ENCODE assay signal across 12 mouse cellular contexts in genomic region chr16:20095966-20096365, GRCm38 (mm10). TPM values are rescaled to one million over a fixed set of nuclear protein-coding genes. Genes with fewer than 3 reads are reported as not detected.
DNase-seq lines count a peak whose midpoint lies in the region; ATAC-seq and TF ChIP-seq lines count a peak whose summit lies in the region.
"Had no signal": no experiment of that assay in that cellular context is flagged by ENCODE, and none has a peak within 500 bp of the region (broad histone marks: within the 10 kb centered on the region; RNA-seq: fewer than 3 reads in every experiment).

No protein-coding gene starts in this region.

- TF ChIP-seq CTCF in heart, adult 2 months (IDR thresholded peaks at IDR 0.05) = peak; percentile 69
- TF ChIP-seq CTCF in lung, postnatal 0 days (IDR thresholded peaks at IDR 0.05) = peak; percentile 67
- peak; percentile 15; the same call in 1 of the 2 replicates for TF ChIP-seq CTCF in small intestine, adult 2 months (IDR thresholded peaks at IDR 0.05; ENCODE audit: extremely low read depth, insufficient read length, insufficient replicate concordance, low read depth, low read length)

- TF ChIP-seq POLR2A in heart, adult 2 months (IDR thresholded peaks at IDR 0.05; ENCODE audit: insufficient read depth, low read depth, low read length) = no peak
- no peak for TF ChIP-seq POLR2A in small intestine, adult 2 months (IDR thresholded peaks at IDR 0.05; ENCODE audit: low read depth, low read length)

- H3K27me3 ChIP-seq in heart, adult 2 months (ENCODE audit: control insufficient read depth, insufficient read depth, low read length) = no peaks in the 10 kb centered on the region
- H3K27me3 ChIP-seq in heart, embryonic 12.5 days (replicated peaks) = no peaks in the 10 kb centered on the region
- no peaks in the 10 kb centered on the region for H3K27me3 ChIP-seq in lung, postnatal 0 days (replicated peaks; ENCODE audit: insufficient read depth, low read length)
- no peaks in the 10 kb centered on the region for H3K27me3 ChIP-seq in small intestine, adult 2 months (ENCODE audit: control insufficient read depth, insufficient read depth, low read length)
- H3K27me3 ChIP-seq: forebrain, embryonic 12.5 days; neural tube, embryonic 12.5 days had no signal

- no peak for ATAC-seq in heart, embryonic 12.5 days (ENCODE audit: insufficient number of reproducible peaks, low FRiP score)
- no peak for ATAC-seq in lung, postnatal 0 days

- no peak for DNase-seq in heart, adult 2 months
- no peak for DNase-seq in lung, postnatal 0 days (ENCODE audit: low spot score)
- no peak for DNase-seq in lung, adult 18-20 months
- peak; percentile 25 for DNase-seq in NIH3T3 (ENCODE audit: low read depth)
- no peak for DNase-seq in c-Kit-positive CD71-positive TER-119-positive erythroid progenitor cells, embryonic 14.5 days (ENCODE audit: low spot score)
- DNase-seq in adrenal gland, postnatal 14 days = no peak
- DNase-seq: cerebellum, adult 8-10 months had no signal

- H3K79me2 ChIP-seq in heart, adult 2 months (replicated peaks; ENCODE audit: control insufficient read depth, insufficient read depth, low read length) = 0 out of 2 replicates have a peak, but pooled peaks cover 2% of the 10 kb centered on the region

- peaks cover 6% of the 10 kb centered on the region for H3K4me1 ChIP-seq in heart, adult 2 months (ENCODE audit: control insufficient read depth, insufficient read depth, low read length)
- H3K4me1 ChIP-seq in heart, embryonic 12.5 days (replicated peaks) = peaks cover 4% of the 10 kb centered on the region
- no peaks in the 10 kb centered on the region for H3K4me1 ChIP-seq in lung, postnatal 0 days (ENCODE audit: insufficient read depth, low read depth, low read length)
- no peaks in the 10 kb centered on the region for H3K4me1 ChIP-seq in small intestine, adult 2 months (ENCODE audit: control insufficient read depth, insufficient read depth, insufficient read length, low read length)
- H3K4me1 ChIP-seq: forebrain, embryonic 12.5 days had no signal

- no peak overlapping the region for H3K4me2 ChIP-seq in heart, embryonic 12.5 days
- no peak overlapping the region for H3K4me2 ChIP-seq in lung, postnatal 0 days (replicated peaks; ENCODE audit: low read depth, low read length)
- H3K4me2 ChIP-seq: forebrain, embryonic 12.5 days; hindbrain, embryonic 14.5 days; neural tube, embryonic 12.5 days had no signal

- TF ChIP-seq EP300 in heart, adult 2 months (IDR thresholded peaks at IDR 0.05; ENCODE audit: insufficient read depth, low read depth, low read length) = no peak
- TF ChIP-seq EP300 in lung, postnatal 0 days (IDR thresholded peaks at IDR 0.05) = no peak

- WGBS in heart, adult 2 months = 91% methylated on average over 2 of the region's 2 CpGs
- WGBS in heart, embryonic 12.5 days = 77% methylated on average over 2 of the region's 2 CpGs
- 77% methylated on average over 2 of the region's 2 CpGs for WGBS in lung, postnatal 0 days
- 90% methylated on average over 2 of the region's 2 CpGs for WGBS in small intestine, adult 2 months

- intact Hi-C loops in heart, adult 2 months (cut with DNase I) = loop anchor here (2.0 to 10.0 kb wide), 6 partner anchors 64 to 371 kb away; partner anchors contain the start of genes Klhl6 and Parl

- H3K4me3 ChIP-seq in heart, adult 2 months = no peak overlapping the region
- no peak overlapping the region for H3K4me3 ChIP-seq in heart, embryonic 12.5 days
- H3K4me3 ChIP-seq in lung, postnatal 0 days (ENCODE audit: low read depth, low read length) = no peak overlapping the region
- H3K4me3 ChIP-seq in small intestine, adult 2 months (ENCODE audit: low read depth, low read length) = no peak overlapping the region
- H3K4me3 ChIP-seq: forebrain, embryonic 12.5 days; neural tube, embryonic 12.5 days had no signal

- no peaks in the 10 kb centered on the region for H3K9me3 ChIP-seq in heart, embryonic 12.5 days (replicated peaks)
- no peaks in the 10 kb centered on the region for H3K9me3 ChIP-seq in lung, postnatal 0 days (ENCODE audit: low read length)
- H3K9me3 ChIP-seq: forebrain, embryonic 12.5 days; neural tube, embryonic 12.5 days had no signal

- no peak overlapping the region for H3K27ac ChIP-seq in heart, adult 2 months
- H3K27ac ChIP-seq in heart, embryonic 12.5 days (ENCODE audit: poor library complexity, severe bottlenecking) = no peak overlapping the region
- H3K27ac ChIP-seq in lung, postnatal 0 days (ENCODE audit: low read length) = no peak overlapping the region
- H3K27ac ChIP-seq in small intestine, adult 2 months (ENCODE audit: insufficient read depth, low read depth, low read length) = no peak overlapping the region
- H3K27ac ChIP-seq: forebrain, embryonic 12.5 days; hindbrain, embryonic 14.5 days; neural tube, embryonic 12.5 days had no signal

- H3K36me3 ChIP-seq in heart, adult 2 months (ENCODE audit: control insufficient read depth, insufficient read depth, low read length) = peaks cover 17% of the 10 kb centered on the region
- peaks cover 2% of the 10 kb centered on the region; the same call in 1 of the 2 replicates for H3K36me3 ChIP-seq in heart, embryonic 12.5 days
- H3K36me3 ChIP-seq in lung, postnatal 0 days (ENCODE audit: insufficient read depth, low read length) = no peaks in the 10 kb centered on the region
- H3K36me3 ChIP-seq in small intestine, adult 2 months (ENCODE audit: control insufficient read depth, insufficient read depth, low read length) = no peaks in the 10 kb centered on the region
- H3K36me3 ChIP-seq: forebrain, embryonic 12.5 days; neural tube, embryonic 12.5 days had no signal

- no peak overlapping the region for H3K9ac ChIP-seq in heart, adult 2 months (ENCODE audit: low read depth, low read length)
- no peak overlapping the region for H3K9ac ChIP-seq in heart, embryonic 12.5 days
- H3K9ac ChIP-seq in lung, postnatal 0 days (replicated peaks; ENCODE audit: low read depth) = no peak overlapping the region
- H3K9ac ChIP-seq: forebrain, embryonic 12.5 days; hindbrain, embryonic 14.5 days; neural tube, embryonic 12.5 days had no signal

RNA-seq across cellular contexts. Expression of gene Klhl24, which starts 1.4 kb away (rescaled TPM):
- total RNA-seq in heart, adult 2 months (2021) = 100 to 1,000 TPM; 256 to 323 TPM
- polyA plus RNA-seq in heart, adult 2 months (2012; rRNA removed) = 43.7 and 107 TPM in 2 replicates
- 48.9 and 49.7 TPM in 2 replicates for polyA plus RNA-seq in heart, embryonic 12.5 days (2016; fragmentation: Nextera tagmentation; extraction: Ambion mirVana)
- 49.7 and 58.7 TPM in 2 replicates for polyA plus RNA-seq in lung, postnatal 0 days (2015; fragmentation: Nextera tagmentation; extraction: Ambion mirVana)
- polyA plus RNA-seq in small intestine, adult 2 months (2012; rRNA removed) = 0.88 and 2.0 TPM in 2 replicates
- 70.5 and 85.4 TPM in 2 replicates for total RNA-seq in adrenal gland, postnatal 14 days (2021)

RNA-seq across cellular contexts. Expression of gene Yeats2, which starts 44.9 kb away (rescaled TPM):
- 1 to 10 TPM; 7.7 to 8.7 TPM for total RNA-seq in heart, adult 2 months (2021)
- polyA plus RNA-seq in heart, adult 2 months (2012; rRNA removed) = 7.2 and 15.4 TPM in 2 replicates
- polyA plus RNA-seq in heart, embryonic 12.5 days (2016; fragmentation: Nextera tagmentation; extraction: Ambion mirVana) = 33.3 and 33.5 TPM in 2 replicates
- polyA plus RNA-seq in lung, postnatal 0 days (2015; fragmentation: Nextera tagmentation; extraction: Ambion mirVana) = 6.4 and 7.8 TPM in 2 replicates
- polyA plus RNA-seq in small intestine, adult 2 months (2012; rRNA removed) = 4.5 and 7.3 TPM in 2 replicates
- 32.2 and 40.0 TPM in 2 replicates for total RNA-seq in adrenal gland, postnatal 14 days (2021)

Comparison
In these comparisons a context has a peak if more than half of its experiments do, and no peak if none do; other contexts are left out.
1. CTCF ChIP-seq: peak in every context shown above with its lines; median percentile 69 in heart, adult 2 months; 67 in lung, postnatal 0 days; 15 in small intestine, adult 2 months.
2. RNA of gene Klhl24, which starts 1.4 kb away (polyA plus RNA-seq): 49.7 to 58.7 TPM in lung, postnatal 0 days, 48.9 to 49.7 TPM in heart, embryonic 12.5 days and 43.7 to 107 TPM in heart, adult 2 months; 0.88 to 2.0 TPM in small intestine, adult 2 months; every median in the first group is over 10 times any median in the second.